Mouse (Mus musculus) gastrocnemius, adult 2 months (tissue): ENCODE measurements around the gene Lpin2. TPM values are rescaled to one million over a fixed set of nuclear protein-coding genes. Genes with fewer than 3 reads are reported as not detected.
A peak's percentile ranks its signal among the peaks of the same experiment; 100 is the strongest.

ENCODE experiments used
- DNase-seq: peaks from one replicate; pipeline ENCODE4 v3.0.0; 2022
- H3K27ac ChIP-seq: fragments of 200-600 bp; 2 replicates; pipeline ENCODE4 v1.8.1; 2022; ENCODE audit warnings: mild to moderate bottlenecking
- H3K4me3 ChIP-seq: fragments of 200-600 bp; 2 replicates; pipeline ENCODE4 v1.8.1; 2022; ENCODE audit warnings: mild to moderate bottlenecking, moderate library complexity
- CTCF ChIP-seq: fragments of 200-600 bp; IDR thresholded peaks from 2 replicates; pipeline ENCODE4 v1.8.1; 2022; ENCODE audit warnings: antibody characterized with exemption, mild to moderate bottlenecking, moderate library complexity
- intact Hi-C: fragments of 180-260 bp; cut with DNase I; formaldehyde crosslinking; loops from one replicate; pipeline ENCODE4 v1.15.1; 2025
- total RNA-seq, 2 experiments: library from RNA; stranded (reverse); gene quantifications; 2 replicates each; pipeline ENCODE4 v1.2.3; 2021

Gene Lpin2
- total RNA-seq, 2 experiments from 2014 or later: 5.3 to 5.6 TPM

DNA sequence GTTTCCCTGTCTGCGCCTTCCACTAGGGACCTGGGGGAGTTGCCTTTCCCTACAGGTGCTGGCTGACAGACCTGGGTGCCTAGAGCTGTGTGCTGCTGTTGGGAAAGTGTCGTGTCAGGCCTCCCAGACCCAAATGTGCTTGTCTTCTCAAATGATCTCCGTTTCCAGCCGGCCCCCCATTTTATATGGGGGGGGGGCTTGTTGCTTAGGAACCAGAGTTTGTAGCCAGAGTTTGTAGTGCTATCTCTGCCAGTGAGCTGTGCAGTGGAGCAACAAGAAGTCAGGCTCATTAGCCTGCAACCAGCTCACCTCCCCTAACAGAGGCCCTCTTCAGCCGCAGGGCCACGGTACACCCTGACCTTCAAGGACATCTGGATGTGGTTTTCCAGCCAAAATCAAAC is 69.2 kb downstream of the Lpin2 start:
- intact Hi-C loops: loop anchor here (5.0 kb wide), 1 partner anchor 61 kb away; the partner anchor contains the start of gene Emilin2
- Histone ChIP-seq H3K4me3 (peak overlapping the region; percentile 32), H3K27ac (peak overlapping the region; percentile 72)
- no peak for DNase-seq
- TF ChIP-seq CTCF: no peak

DNA sequence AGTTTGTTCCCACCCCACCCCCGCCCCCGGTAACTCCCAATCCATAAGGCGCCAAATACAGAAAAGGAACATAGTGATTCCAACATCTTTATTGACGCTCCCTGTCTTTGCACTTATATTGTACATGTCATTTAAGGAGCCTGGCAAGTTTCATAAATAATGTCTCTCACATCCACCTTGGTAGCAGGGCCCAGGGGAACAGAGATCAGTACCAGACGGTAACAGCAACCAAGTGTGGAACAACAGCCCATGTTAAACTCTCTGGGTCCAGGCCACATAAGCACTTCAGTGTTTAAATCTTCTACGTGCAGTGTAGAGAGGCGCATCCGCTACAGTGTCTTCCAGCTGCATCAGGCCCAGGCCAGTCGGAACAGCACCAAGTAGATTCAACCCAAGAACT is 69.7 kb downstream of the Lpin2 start:
- TF ChIP-seq CTCF: no peak
- no peak overlapping the region for H3K4me3 ChIP-seq
- DNase-seq: no peak
- intact Hi-C loops: loop anchor here (5.0 kb wide), 1 partner anchor 60 kb away; the partner anchor contains the start of gene Emilin2
- peak overlapping the region; percentile 3; the same call in 1 of the 2 replicates for H3K27ac ChIP-seq

GRCm38 (mm10) chr17:71253391-71253790 is 71.0 kb downstream of the Lpin2 start:
- no peak for DNase-seq
- TF ChIP-seq CTCF: no peak
- intact Hi-C loops: loop anchor here (5.0 kb wide), 1 partner anchor 59 kb away; the partner anchor contains the start of gene Emilin2
- Histone ChIP-seq H3K27ac (no peak overlapping the region), H3K4me3 (no peak overlapping the region)

- intact Hi-C loops: loop anchor here (5.0 kb wide), 1 partner anchor 58 kb away; the partner anchor contains the start of gene Emilin2
- TF ChIP-seq CTCF: no peak
- H3K27ac ChIP-seq: no peak overlapping the region
- DNase-seq: no peak
- no peak overlapping the region for H3K4me3 ChIP-seq
These were observed 71.7 kb downstream of the Lpin2 start for GRCm38 (mm10) chr17:71254106-71254505.

DNA sequence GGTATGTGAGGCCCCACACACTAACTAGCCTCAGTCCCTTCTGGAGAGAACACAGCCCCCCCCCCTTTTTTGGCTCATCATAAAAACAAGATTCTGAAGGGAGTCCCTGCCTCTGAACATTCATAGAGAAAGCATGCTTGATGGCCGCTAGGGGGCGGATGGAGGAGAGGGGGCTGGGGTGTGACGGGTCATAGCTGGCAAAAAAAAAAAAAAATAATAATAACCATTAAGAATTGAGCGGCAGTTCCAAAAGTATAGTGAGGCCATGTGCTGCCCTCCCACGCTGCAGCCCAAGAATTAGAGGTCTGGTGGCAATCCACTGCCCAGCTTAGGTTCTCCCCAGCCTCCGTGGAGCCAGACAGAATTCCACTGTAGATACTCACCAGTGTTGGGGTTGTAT is 72.4 kb downstream of the Lpin2 start:
- intact Hi-C loops: loop anchor here (5.0 kb wide), 1 partner anchor 58 kb away; the partner anchor contains the start of gene Emilin2
- peak; percentile 46 for DNase-seq
- TF ChIP-seq CTCF: peak; percentile 62
- Histone ChIP-seq H3K27ac (no peak overlapping the region; the same call in 1 of the 2 replicates), H3K4me3 (peak overlapping the region; percentile 52)

GRCm38 (mm10) chr17:71256068-71256615 is 73.8 kb downstream of the Lpin2 start:
- TF ChIP-seq CTCF: no peak
- H3K4me3 ChIP-seq: no peak overlapping the region
- no peak overlapping the region for H3K27ac ChIP-seq
- DNase-seq: peak; percentile 31
- intact Hi-C loops: no loop called here

DNA sequence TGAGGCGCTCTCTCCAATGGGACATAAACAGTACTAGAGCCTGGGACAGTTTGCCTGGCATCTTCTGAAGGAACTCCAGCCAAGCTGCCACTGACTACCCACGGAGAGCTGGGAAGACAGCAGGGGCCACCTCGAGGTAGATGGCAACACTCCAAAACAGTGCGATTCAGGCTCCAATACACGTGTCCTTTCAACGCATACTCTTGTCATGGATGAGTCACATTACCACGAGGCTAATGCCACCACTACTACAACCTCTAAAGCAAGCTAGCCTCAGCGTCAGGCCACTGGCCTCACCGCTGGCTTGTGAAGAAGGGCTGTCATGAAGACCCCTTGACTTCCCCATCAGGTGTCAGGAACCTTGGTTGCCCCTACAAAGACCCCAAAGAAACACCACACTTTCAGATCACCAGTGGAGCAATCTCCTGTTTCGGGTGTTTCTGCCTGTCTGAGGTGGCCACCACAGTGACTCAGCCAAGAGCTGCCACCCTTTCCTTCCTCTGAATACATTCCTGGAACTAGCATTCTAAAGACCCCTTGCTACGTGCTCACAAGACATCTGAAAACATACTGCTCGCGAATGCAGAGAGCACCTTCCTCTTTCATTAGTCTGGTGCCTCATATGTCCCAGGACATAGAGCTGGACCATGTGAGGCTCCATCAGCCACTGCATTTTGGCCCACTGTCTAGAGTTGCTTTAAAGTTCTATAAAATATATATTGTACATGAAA is 74.6 kb downstream of the Lpin2 start:
- Histone ChIP-seq H3K4me3 (no peak overlapping the region), H3K27ac (no peak overlapping the region)
- no peak for TF ChIP-seq CTCF
- DNase-seq: no peak
- intact Hi-C loops: no loop called here

GRCm38 (mm10) chr17:71259727-71260126 is 77.4 kb downstream of the Lpin2 start:
- peak; percentile 66 for DNase-seq
- H3K27ac ChIP-seq: no peak overlapping the region
- no peak overlapping the region for H3K4me3 ChIP-seq
- intact Hi-C loops: no loop called here
- TF ChIP-seq CTCF: no peak

DNA sequence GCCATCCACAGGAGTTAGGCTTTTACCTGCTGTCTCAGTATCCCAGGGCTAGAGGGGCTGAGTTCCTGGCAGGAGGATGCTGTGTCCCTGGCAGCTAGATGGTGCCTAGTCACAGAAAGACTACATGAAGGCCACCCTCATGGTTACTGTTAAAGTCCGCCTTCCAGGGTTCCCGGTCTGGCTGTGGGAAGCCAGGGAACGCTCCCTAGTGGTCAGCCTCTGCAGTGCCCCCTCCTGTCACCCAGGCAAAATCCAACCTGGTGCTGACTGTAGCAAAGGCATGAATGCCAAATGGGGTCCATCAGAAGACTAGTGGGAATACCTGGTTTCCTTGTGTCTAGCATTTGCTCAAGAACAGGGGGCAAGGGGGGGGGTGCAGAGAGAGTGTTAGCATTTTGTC is 78.3 kb downstream of the Lpin2 start:
- Histone ChIP-seq H3K27ac (no peak overlapping the region), H3K4me3 (no peak overlapping the region)
- no peak for TF ChIP-seq CTCF
- intact Hi-C loops: no loop called here
- DNase-seq: no peak

DNA sequence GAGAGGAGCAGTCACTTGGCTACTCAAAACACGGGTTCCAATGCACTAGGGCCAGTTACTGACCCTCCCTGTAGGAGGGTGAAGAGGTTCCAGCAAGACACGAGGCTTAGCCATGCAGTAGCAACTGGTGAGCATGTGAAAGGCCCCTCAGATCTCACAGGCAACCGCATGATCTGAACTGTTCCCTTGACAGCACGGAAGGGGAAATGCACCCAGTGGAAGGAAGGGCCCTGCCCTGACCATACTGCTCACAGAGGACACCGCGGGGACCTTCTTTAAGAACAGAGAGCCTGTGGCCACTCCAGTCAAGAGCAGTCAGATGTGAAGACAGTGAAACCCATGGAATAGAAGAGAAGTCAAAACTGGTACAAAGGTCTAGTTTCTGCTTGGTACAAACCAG is 80.8 kb downstream of the Lpin2 start:
- intact Hi-C loops: no loop called here
- no peak for DNase-seq
- Histone ChIP-seq H3K27ac (no peak overlapping the region), H3K4me3 (no peak overlapping the region)
- no peak for TF ChIP-seq CTCF

GRCm38 (mm10) chr17:71264739-71265138 is 82.4 kb downstream of the Lpin2 start:
- no peak for DNase-seq
- TF ChIP-seq CTCF: no peak
- intact Hi-C loops: loop anchor here (5.0 kb wide), 1 partner anchor 43 kb away; no protein-coding TSS in a partner anchor
- H3K27ac ChIP-seq: no peak overlapping the region
- H3K4me3 ChIP-seq: no peak overlapping the region

DNA sequence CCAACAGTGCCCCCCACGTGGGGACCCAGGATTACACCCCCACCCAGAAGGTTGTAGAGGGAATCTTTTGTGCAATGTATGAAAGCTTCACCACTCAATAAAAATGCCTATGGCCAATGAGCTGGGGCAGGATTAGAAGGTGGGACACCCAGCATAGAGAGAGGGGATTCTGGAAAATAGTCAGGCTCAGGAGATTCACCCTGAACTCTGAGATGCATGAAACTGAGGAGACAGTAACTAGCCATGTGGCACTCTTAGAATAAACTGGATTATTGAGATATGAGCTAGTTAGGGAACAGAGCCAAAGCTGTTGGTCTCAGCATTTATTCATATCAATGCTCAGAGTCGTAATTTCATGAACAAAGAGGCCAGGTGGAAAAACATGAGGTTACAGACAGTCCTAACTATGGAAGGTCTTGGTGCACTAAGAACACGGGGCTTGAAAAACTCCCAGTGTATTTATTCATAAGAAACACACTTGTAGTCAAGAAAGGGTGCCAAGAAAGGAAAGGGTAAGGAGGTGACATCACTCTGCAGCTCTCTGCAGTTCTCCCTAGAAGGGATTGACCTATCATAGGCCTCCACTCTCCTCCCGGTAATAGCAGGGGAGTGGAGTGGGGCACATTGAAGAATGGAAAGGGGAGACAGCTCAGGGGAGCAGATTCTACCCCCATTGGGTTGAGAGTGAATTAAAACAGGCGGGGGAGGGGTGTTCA is 83.1 kb downstream of the Lpin2 start:
- intact Hi-C loops: loop anchor here (5.0 kb wide), 1 partner anchor 42 kb away; no protein-coding TSS in a partner anchor
- no peak overlapping the region for H3K27ac ChIP-seq
- H3K4me3 ChIP-seq: no peak overlapping the region
- TF ChIP-seq CTCF: no peak
- no peak for DNase-seq

GRCm38 (mm10) chr17:71267374-71267773 is 85.0 kb downstream of the Lpin2 start:
- intact Hi-C loops: loop anchor here (5.0 kb wide), 1 partner anchor 40 kb away; no protein-coding TSS in a partner anchor
- H3K27ac ChIP-seq: no peak overlapping the region
- no peak overlapping the region for H3K4me3 ChIP-seq
- no peak for DNase-seq
- no peak for TF ChIP-seq CTCF
